ENCODE assay signal across 25 mouse cellular contexts in the genomic region with DNA sequence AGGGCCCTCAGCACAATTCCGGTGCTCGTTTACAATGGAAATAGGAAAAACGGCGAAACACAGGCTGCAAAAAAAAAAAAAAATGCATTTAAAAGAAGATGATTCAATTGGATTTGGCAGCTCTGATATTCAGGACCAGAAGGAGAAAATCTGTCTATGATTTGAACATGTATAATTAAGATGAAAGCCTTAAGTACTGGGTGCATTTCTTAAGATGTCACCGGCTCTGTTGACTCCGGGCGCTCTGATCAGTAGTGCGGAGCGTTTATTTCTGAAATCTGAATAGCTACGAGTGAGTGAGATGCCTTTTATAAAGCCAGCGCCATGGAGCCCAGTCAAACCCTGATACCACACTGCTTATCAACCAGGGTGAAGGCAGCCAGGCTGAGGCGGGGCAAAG.
DNase-seq lines count a peak whose midpoint lies in the region; ATAC-seq and TF ChIP-seq lines count a peak whose summit lies in the region.
"Had no signal": no experiment of that assay in that cellular context is flagged by ENCODE, and none has a peak within 500 bp of the region (broad histone marks: within the 10 kb centered on the region; RNA-seq: fewer than 3 reads in every experiment).

No protein-coding gene starts in this region.

- no peak for TF ChIP-seq POLR2A in cerebellum, adult 2 months (IDR thresholded peaks at IDR 0.05; ENCODE audit: borderline replicate concordance, insufficient read depth, low read length)

- WGBS in cerebellum, adult 2 months: 92% methylated on average over 12 of the region's 12 CpGs
- 50% methylated on average over 12 of the region's 12 CpGs for WGBS in midbrain, embryonic 15.5 days

- H3K36me3 ChIP-seq in midbrain, embryonic 15.5 days (replicated peaks): no peaks in the 10 kb centered on the region
- H3K36me3 ChIP-seq: embryonic facial prominence, embryonic 13.5 days; heart, embryonic 12.5 days; limb, embryonic 13.5 days; liver, embryonic 13.5 days had no signal

- no peak overlapping the region for H3K4me2 ChIP-seq in midbrain, embryonic 15.5 days
- H3K4me2 ChIP-seq: embryonic facial prominence, embryonic 13.5 days; heart, embryonic 12.5 days; limb, embryonic 13.5 days; liver, embryonic 13.5 days had no signal

- H3K9me3 ChIP-seq in midbrain, embryonic 15.5 days: no peaks in the 10 kb centered on the region
- H3K9me3 ChIP-seq: embryonic facial prominence, embryonic 13.5 days; limb, embryonic 13.5 days; liver, embryonic 13.5 days had no signal

- TF ChIP-seq CTCF in cerebellum, adult 2 months (IDR thresholded peaks at IDR 0.05; ENCODE audit: borderline replicate concordance, insufficient read depth, low read depth, low read length): no peak
- no peak for TF ChIP-seq CTCF in layer of hippocampus, adult 2 months (conservative IDR thresholded peaks at IDR 0.05)

- H3K9ac ChIP-seq in midbrain, embryonic 15.5 days: no peak overlapping the region
- H3K9ac ChIP-seq: embryonic facial prominence, embryonic 13.5 days; heart, embryonic 12.5 days; limb, embryonic 13.5 days; liver, embryonic 13.5 days had no signal

- DNase-seq in cerebellum, adult 2 months: peak in 1 of 2 experiments; percentile 21
- no peak for DNase-seq in cerebellum, postnatal 25 days
- DNase-seq in layer of hippocampus, adult 2 months (ENCODE audit: low spot score in 2 of 2): peak in 1 of 2 experiments; percentile 48
- DNase-seq in layer of hippocampus, postnatal 10 days (ENCODE audit: low spot score in 2 of 2): no peak
- peak; percentile 39 for DNase-seq in brain, adult 2 months (ENCODE audit: low read depth, low spot score)
- DNase-seq: adrenal gland, postnatal 14 days; cerebellum, adult 11 months; cerebellum, postnatal 14 days; embryo, embryonic 11 days; heart, adult 18-20 months; heart, postnatal 10 days; kidney, adult 2 months; liver, embryonic 13.5 days; lung, adult 2 months; lung, postnatal 14 days; thymus, adult 2 months; thymus, postnatal 4 days had no signal

- H3K27ac ChIP-seq in cerebellum, adult 2 months (ENCODE audit: insufficient read depth, low read length): peak overlapping the region; percentile 15; the same call in 1 of the 2 replicates
- peak overlapping the region; percentile 82 for H3K27ac ChIP-seq in layer of hippocampus, adult 2 months
- H3K27ac ChIP-seq in midbrain, embryonic 15.5 days: peak overlapping the region; percentile 48
- H3K27ac ChIP-seq: embryonic facial prominence, embryonic 13.5 days; kidney, postnatal 0 days; limb, embryonic 13.5 days; liver, embryonic 13.5 days; stomach, postnatal 0 days had no signal

- ATAC-seq in midbrain, embryonic 15.5 days (replicated peaks): no peak
- ATAC-seq in granulocyte monocyte progenitor cell, adult 5-6 weeks (replicated peaks; ENCODE audit: poor library complexity, severe bottlenecking): no peak

- H3K27me3 ChIP-seq in cerebellum, adult 2 months (ENCODE audit: control insufficient read depth, insufficient read depth, low read length): no peaks in the 10 kb centered on the region
- H3K27me3 ChIP-seq in midbrain, embryonic 15.5 days (replicated peaks): no peaks in the 10 kb centered on the region

- peaks cover 43% of the 10 kb centered on the region for H3K4me1 ChIP-seq in cerebellum, adult 2 months (ENCODE audit: control insufficient read depth, insufficient read depth, low read length)
- H3K4me1 ChIP-seq in midbrain, embryonic 15.5 days: peaks cover 21% of the 10 kb centered on the region
- H3K4me1 ChIP-seq: liver, embryonic 13.5 days had no signal

- H3K4me3 ChIP-seq in cerebellum, adult 2 months (replicated peaks; ENCODE audit: insufficient read depth, low read depth, low read length): no peak overlapping the region
- H3K4me3 ChIP-seq in layer of hippocampus, adult 2 months: no peak overlapping the region
- H3K4me3 ChIP-seq in midbrain, embryonic 15.5 days: no peak overlapping the region
- H3K4me3 ChIP-seq: embryonic facial prominence, embryonic 13.5 days; erythroblast, embryonic 14.5 days; heart, embryonic 12.5 days; limb, embryonic 13.5 days; liver, embryonic 13.5 days had no signal

Comparison
In these comparisons a context has a peak if more than half of its experiments do, and no peak if none do; other contexts are left out.
1. H3K27ac ChIP-seq: peak in every context shown above with its lines; median percentile 82 in layer of hippocampus, adult 2 months; 48 in midbrain, embryonic 15.5 days; 15 in cerebellum, adult 2 months.